Mouse (Mus musculus) ES-Bruce4 (cell line): ENCODE measurements around the gene Fam47e.

ENCODE experiments used
- CTCF ChIP-seq: IDR thresholded peaks from one replicate; pipeline ENCODE4 v1.8.1; 2011; ENCODE audit warnings: low read depth, low read length
- EP300 ChIP-seq: IDR thresholded peaks from 2 replicates; pipeline ENCODE4 v1.6.1; 2011; ENCODE audit warnings: low read depth, low read length; ENCODE audit not compliant: insufficient read depth
- POLR2A ChIP-seq: IDR thresholded peaks from one replicate; pipeline ENCODE4 v1.8.1; 2011; ENCODE audit warnings: low read length; ENCODE audit not compliant: insufficient read depth

GRCm38 (mm10) chr5:92506733-92507132 is 48.1 kb upstream of the Fam47e start, which contains the start of gene Scarb2:
- TF ChIP-seq CTCF (no peak), POLR2A (no peak), EP300 (no peak)
